Mouse (Mus musculus) C2C12 (cell line): ENCODE results near the gene Crx.

Experiments
- CTCF ChIP-seq: IDR thresholded peaks from one replicate; pipeline ENCODE4 v1.5.1; 2011; ENCODE audit not compliant: control insufficient read depth, insufficient read depth, insufficient read length
- MAX ChIP-seq: IDR thresholded peaks from one replicate; pipeline ENCODE4 v1.6.1; 2011; ENCODE audit warnings: mild to moderate bottlenecking, control low read depth

DNA sequence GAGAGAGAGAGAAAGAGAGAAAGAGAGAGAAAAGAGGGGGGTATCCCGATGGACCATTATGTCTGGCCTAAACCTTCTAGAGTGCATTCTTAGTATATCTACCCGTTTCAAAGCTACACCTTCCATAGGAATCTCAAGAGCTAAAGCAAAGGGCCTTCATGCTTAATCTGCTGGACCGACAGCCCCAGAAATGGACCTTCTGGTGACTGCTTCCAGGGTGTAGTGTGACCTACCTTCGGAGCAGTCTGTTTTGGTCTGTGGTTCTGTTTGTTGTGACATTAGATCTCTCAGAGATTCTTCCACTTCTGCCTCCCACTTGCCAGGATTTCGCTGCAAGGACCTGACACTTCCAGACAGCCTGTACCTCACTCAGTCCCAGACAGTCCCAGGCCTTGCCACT lies 30.8 kb upstream of the Crx start:
- TF ChIP-seq CTCF: no peak
- TF ChIP-seq MAX: no peak
